Mouse (Mus musculus): Measurements from ENCODE around the gene Spaca1.

GRCm38 (mm10) chr4:33996382-33996781 is 53.6 kb downstream of the Spaca1 start:
- TF ChIP-seq GATA1 (IDR thresholded peaks at IDR 0.05; ENCODE audit: low read length) (no peak), TAL1 (IDR thresholded peaks at IDR 0.05; ENCODE audit: low read length) (no peak)

All from erythroblast, embryonic 14.5 days (primary cell).